ENCODE assay signal across 9 mouse cellular contexts in the genomic region with DNA sequence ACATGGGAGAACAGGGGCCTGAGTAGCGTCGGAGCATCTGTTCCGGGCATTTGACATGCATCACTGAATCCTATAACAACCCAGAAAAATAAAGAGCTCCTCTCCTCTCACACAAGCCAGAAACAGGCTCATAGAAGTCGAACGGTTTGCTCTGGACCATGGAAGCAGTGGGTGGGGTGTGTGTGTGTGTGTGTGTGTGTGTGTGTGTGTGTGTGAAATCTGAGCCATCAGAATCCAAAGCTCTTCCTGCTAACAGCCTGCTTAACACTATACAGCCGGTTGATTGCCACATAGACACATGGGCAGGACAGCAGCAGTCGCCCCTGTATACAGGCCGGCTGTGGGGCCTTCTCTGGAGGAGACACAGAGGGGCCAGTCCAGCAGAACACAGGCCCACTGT.
A peak's percentile ranks its signal among the peaks of the same experiment; 100 is the strongest.
DNase-seq lines count a peak whose midpoint lies in the region; ATAC-seq and TF ChIP-seq lines count a peak whose summit lies in the region.
"Had no signal": no experiment of that assay in that cellular context is flagged by ENCODE, and none has a peak within 500 bp of the region (broad histone marks: within the 10 kb centered on the region; RNA-seq: fewer than 3 reads in every experiment).

No protein-coding gene starts in this region.

- H3K4me3 ChIP-seq in hindbrain, embryonic 11.5 days (ENCODE audit: low read depth, low read length) = no peak overlapping the region
- H3K4me3 ChIP-seq in midbrain, embryonic 16.5 days (ENCODE audit: low read depth, low read length) = no peak overlapping the region

- H3K27me3 ChIP-seq in hindbrain, embryonic 11.5 days (ENCODE audit: control insufficient read depth, insufficient read depth, low read length) = no peaks in the 10 kb centered on the region
- H3K27me3 ChIP-seq in midbrain, embryonic 16.5 days (ENCODE audit: control insufficient read depth, insufficient read depth, low read depth, low read length) = no peaks in the 10 kb centered on the region

- H3K4me1 ChIP-seq in hindbrain, embryonic 11.5 days (replicated peaks; ENCODE audit: control insufficient read depth, insufficient read depth, low read length) = no peaks in the 10 kb centered on the region
- H3K4me1 ChIP-seq in midbrain, embryonic 16.5 days (ENCODE audit: control insufficient read depth, insufficient read depth, low read length) = peaks cover 5% of the 10 kb centered on the region

- H3K9me3 ChIP-seq in hindbrain, embryonic 11.5 days (ENCODE audit: control insufficient read depth, low read length) = no peaks in the 10 kb centered on the region
- no peaks in the 10 kb centered on the region for H3K9me3 ChIP-seq in midbrain, embryonic 16.5 days (replicated peaks; ENCODE audit: control insufficient read depth, low read length, poor library complexity, severe bottlenecking)

- H3K4me2 ChIP-seq in hindbrain, embryonic 11.5 days (replicated peaks; ENCODE audit: low read depth, low read length) = no peak overlapping the region
- H3K4me2 ChIP-seq in midbrain, embryonic 16.5 days (ENCODE audit: low read length) = no peak overlapping the region

- no peak for TF ChIP-seq CTCF in brain, embryonic 14.5 days (IDR thresholded peaks at IDR 0.05; ENCODE audit: borderline replicate concordance, extremely low read depth, insufficient read depth, insufficient read length)

- peak; percentile 48 for ATAC-seq in frontal cortex, adult (ENCODE audit: low TSS enrichment)
- no peak for ATAC-seq in hindbrain, embryonic 11.5 days (ENCODE audit: low FRiP score)
- ATAC-seq in midbrain, embryonic 16.5 days = peak; percentile 46; the same call in 1 of the 2 replicates
- ATAC-seq: liver, postnatal 0 days had no signal

- no peak for DNase-seq in frontal cortex, postnatal 10 days (ENCODE audit: low spot score in 2 of 2)
- peak; percentile 74 for DNase-seq in brain, embryonic 14.5 days (ENCODE audit: low read depth)
- DNase-seq in hindbrain, embryonic 11.5 days (ENCODE audit: low spot score) = peak; percentile 33
- no peak for DNase-seq in frontal cortex, postnatal 36 days (ENCODE audit: low spot score in 2 of 2)
- DNase-seq in right cerebral cortex, postnatal 14 days = no peak
- no peak for DNase-seq in cerebellum, adult 9-10 months
- DNase-seq: liver, postnatal 0 days had no signal

- H3K9ac ChIP-seq in hindbrain, embryonic 11.5 days (ENCODE audit: low read depth, low read length) = no peak overlapping the region
- H3K9ac ChIP-seq in midbrain, embryonic 16.5 days (ENCODE audit: low read depth, low read length) = no peak overlapping the region
- H3K9ac ChIP-seq: liver, postnatal 0 days had no signal

- peak overlapping the region; percentile 33; the same call in 1 of the 2 replicates for H3K27ac ChIP-seq in hindbrain, embryonic 11.5 days (ENCODE audit: low read depth, low read length)
- peak overlapping the region; percentile 47; the same call in 1 of the 2 replicates for H3K27ac ChIP-seq in midbrain, embryonic 16.5 days (ENCODE audit: low read length)

- no peak for TF ChIP-seq POLR2A in brain, embryonic 14.5 days (IDR thresholded peaks at IDR 0.05; ENCODE audit: borderline replicate concordance, extremely low read depth, insufficient read depth, insufficient read length, poor library complexity, severe bottlenecking)

- 32% methylated on average over 8 of the region's 8 CpGs for WGBS in hindbrain, embryonic 11.5 days
- WGBS in midbrain, embryonic 16.5 days = 28% methylated on average over 8 of the region's 8 CpGs

- no peaks in the 10 kb centered on the region for H3K36me3 ChIP-seq in hindbrain, embryonic 11.5 days (ENCODE audit: control insufficient read depth, insufficient read depth, low read length)
- H3K36me3 ChIP-seq in midbrain, embryonic 16.5 days (ENCODE audit: control insufficient read depth, insufficient read depth, low read length) = no peaks in the 10 kb centered on the region

Comparison
In these comparisons a context has a peak if more than half of its experiments do, and no peak if none do; other contexts are left out.
1. DNase-seq: peak in brain, embryonic 14.5 days (single experiment) and hindbrain, embryonic 11.5 days (single experiment); none in frontal cortex, postnatal 10 days (0 of 2), frontal cortex, postnatal 36 days (0 of 2), right cerebral cortex, postnatal 14 days (single experiment) and cerebellum, adult 9-10 months (single experiment).